Mouse (Mus musculus) olfactory bulb, adult 2 months (tissue): Measurements from ENCODE around the gene Lsamp. TPM values are rescaled to one million over a fixed set of nuclear protein-coding genes. Genes with fewer than 3 reads are reported as not detected.

Experiments used
- H3K27ac ChIP-seq: fragments of 200-500 bp; 2 replicates; pipeline ENCODE4 v1.5.1; 2012; ENCODE audit warnings: low read depth, low read length; ENCODE audit not compliant: insufficient read depth
- H3K4me1 ChIP-seq: fragments of 200-500 bp; 2 replicates; pipeline ENCODE4 v1.6.1; 2012; ENCODE audit warnings: low read length; ENCODE audit not compliant: control insufficient read depth, insufficient read depth
- H3K4me3 ChIP-seq: fragments of 200-500 bp; 2 replicates; pipeline ENCODE4 v1.5.1; 2012; ENCODE audit warnings: mild to moderate bottlenecking, low read depth, low read length, moderate library complexity; ENCODE audit not compliant: insufficient read depth
- CTCF ChIP-seq: fragments of 200-500 bp; IDR thresholded peaks from 2 replicates; pipeline ENCODE4 v1.5.1; 2012; ENCODE audit warnings: low read depth, mild to moderate bottlenecking, low read length, moderate library complexity; ENCODE audit not compliant: insufficient read depth
- POLR2A ChIP-seq: fragments of 200-500 bp; IDR thresholded peaks from 2 replicates; pipeline ENCODE4 v1.6.1; 2012; ENCODE audit warnings: mild to moderate bottlenecking, low read depth, low read length, moderate library complexity; ENCODE audit not compliant: insufficient read depth
- WGBS: fragments of 180-500 bp; shearing (Covaris S2); methylation state at CpG from one replicate; pipeline ENCODE4 v1.1.7; 2018; 5-methylcytosine and 5-hydroxymethylcytosine counted together
- polyA plus RNA-seq: library from polyadenylated mRNA; stranded (reverse); fragments of >200 nt; gene quantifications from 2 replicates; pipeline ENCODE4 v1.2.4, GENCODE M21; 2012; ENCODE audit warnings: low replicate concordance; ENCODE audit not compliant: missing spikeins, insufficient read depth, insufficient read length

The Lsamp gene
- polyA plus RNA-seq, 1 experiment, result 34.4 TPM

DNA sequence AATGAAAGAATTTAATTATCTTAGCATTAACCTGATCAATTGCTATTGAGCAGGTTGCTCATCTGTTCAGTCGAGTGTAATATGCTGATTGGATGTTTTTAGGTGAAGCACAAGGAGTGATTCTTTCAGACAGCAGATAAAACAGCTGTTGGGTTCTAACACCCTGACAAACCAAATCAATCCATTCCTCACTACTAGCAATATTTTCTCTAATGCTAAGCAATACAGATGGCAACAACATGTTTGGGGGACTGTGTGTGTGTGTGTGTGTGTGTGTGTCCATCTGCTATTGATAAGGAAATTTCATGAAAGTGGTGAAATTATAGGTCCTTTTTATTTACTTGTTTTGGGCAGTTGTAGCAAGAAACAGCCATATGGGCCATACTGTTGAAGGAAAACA, 1628.1 kb downstream of the Lsamp start:
- 81% methylated on average over 1 of the region's 1 CpGs for WGBS
- Histone ChIP-seq H3K4me1 (no peaks in the 10 kb centered on the region), H3K4me3 (no peak overlapping the region), H3K27ac (no peak overlapping the region)
- no peak for TF ChIP-seq POLR2A
- TF ChIP-seq CTCF, result no peak

DNA sequence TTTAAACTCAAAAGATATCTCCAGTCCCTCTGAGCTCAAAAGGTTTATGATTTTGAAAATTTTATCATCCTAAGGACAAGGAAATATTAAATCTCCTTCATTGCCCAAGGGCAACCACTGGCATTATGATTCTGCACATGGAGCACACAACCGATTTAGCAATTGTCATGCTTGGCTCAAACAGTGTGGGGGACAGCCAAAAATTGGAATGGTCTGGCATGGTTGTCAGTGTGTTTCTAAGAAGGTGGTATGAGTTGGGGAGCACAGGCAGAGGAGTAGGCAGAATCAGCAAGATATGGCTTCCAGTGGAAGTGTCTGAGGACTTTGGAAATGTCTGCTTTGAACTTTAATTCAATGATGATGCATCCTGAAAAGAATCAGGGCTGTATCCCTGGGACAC, 1639.7 kb downstream of the Lsamp start:
- Histone ChIP-seq H3K4me1 (no peaks in the 10 kb centered on the region), H3K27ac (no peak overlapping the region), H3K4me3 (no peak overlapping the region)
- 54% methylated on average over 1 of the region's 1 CpGs for WGBS
- no peak for TF ChIP-seq CTCF
- no peak for TF ChIP-seq POLR2A

DNA sequence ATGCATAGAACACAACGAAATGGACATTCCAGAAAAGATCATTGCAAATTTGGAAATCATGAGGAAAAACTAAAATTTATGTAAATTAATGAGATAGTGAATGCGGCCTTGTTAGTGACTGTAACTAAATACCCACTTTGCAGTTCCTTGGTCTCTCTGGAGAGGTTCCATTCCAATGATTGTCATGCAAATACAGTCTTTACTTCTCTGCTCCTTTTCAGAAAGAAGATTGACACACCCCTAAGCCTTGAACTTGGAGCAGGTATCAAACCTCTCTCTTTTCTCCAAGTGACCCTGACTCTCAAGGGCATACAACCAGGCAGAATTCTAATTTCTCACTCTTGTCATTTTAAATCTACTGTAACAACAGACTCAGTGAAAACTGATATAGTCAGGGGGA, 1649.7 kb downstream of the Lsamp start:
- Histone ChIP-seq H3K4me3 (no peak overlapping the region), H3K4me1 (no peaks in the 10 kb centered on the region), H3K27ac (no peak overlapping the region)
- TF ChIP-seq CTCF, result no peak
- no peak for TF ChIP-seq POLR2A
- WGBS, result 58% methylated on average over 2 of the region's 2 CpGs

DNA sequence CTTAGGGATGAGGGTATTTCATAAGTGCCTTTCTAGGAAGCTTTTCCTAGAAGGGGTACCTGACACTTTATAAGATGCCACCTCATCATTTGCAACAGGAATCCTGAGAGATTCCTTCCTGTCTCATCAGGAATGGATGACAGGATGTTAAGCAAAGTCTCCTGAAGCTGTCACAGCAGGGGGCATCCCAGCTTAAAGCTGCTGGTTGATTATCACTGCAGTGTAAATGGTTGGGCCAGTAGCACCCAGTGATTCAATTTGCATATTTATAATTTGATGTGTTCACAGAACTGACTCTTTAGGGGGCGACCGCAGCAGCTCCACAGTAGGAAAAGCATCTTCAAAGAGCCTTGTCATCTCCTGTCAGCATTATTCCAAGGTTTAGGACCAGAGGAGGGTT, 1656.7 kb downstream of the Lsamp start:
- 54% methylated on average over 2 of the region's 2 CpGs for WGBS
- TF ChIP-seq CTCF (no peak), POLR2A (no peak)
- Histone ChIP-seq H3K4me1 (no peaks in the 10 kb centered on the region), H3K4me3 (no peak overlapping the region), H3K27ac (no peak overlapping the region)

DNA sequence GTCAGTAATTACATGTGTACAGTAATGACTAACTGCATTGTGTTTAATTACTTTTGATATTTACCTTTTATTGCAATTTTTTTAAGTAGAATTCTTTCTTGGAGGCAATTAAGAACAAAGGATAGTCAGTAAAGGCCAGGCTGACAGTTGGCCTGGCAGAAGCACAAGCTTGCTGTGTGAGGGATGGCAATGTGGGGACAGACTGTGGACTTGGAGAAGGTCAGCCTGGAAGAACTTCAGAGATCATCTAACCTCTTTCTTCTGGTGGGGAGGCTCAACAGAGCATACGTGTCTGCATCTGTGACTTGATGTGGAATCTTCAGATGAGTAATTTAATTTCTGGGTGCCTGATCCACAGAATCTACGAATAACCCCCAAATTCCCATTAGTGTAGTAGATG, 1669.1 kb downstream of the Lsamp start:
- Histone ChIP-seq H3K4me3 (no peak overlapping the region), H3K4me1 (no peaks in the 10 kb centered on the region)
- WGBS, result 90% methylated on average over 2 of the region's 2 CpGs

DNA sequence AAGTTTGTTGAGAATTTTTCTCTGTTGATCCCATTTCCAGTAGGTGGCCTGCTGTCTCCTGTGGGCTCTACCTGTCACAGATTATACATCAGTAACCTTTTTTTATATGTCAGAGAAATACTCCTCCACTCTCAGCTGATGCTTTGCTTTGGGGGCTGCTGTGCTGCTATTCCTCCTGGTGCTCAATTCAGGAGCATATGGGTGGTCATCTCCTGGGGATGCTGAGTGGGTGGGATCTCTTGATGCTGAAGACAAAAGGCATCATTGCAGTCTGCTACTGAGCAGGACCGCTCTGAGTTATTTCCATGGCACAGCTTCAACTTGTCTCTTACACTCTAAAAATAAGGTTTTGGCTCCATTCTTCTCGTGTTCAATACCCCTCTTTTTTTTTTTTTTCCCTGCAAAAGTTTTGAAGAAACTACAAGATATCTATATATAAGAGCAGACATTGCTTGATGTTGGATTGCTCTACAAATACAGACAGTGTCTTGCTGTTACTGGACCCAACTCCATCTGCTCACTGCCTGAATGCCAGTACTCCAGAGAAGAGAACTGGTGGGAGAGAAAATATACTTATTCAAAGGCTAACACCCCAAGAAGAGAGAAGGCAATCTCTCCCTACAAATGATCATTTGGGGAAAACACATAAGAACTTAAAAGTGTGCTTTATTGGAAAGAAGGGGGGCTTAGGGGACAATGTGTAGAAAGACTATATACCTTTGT, 1690.3 kb downstream of the Lsamp start:
- H3K4me1 ChIP-seq, result no peaks in the 10 kb centered on the region
- TF ChIP-seq POLR2A (no peak), CTCF (no peak)
- WGBS, result 61% methylated on average over 2 of the region's 2 CpGs
- no peak overlapping the region for H3K4me3 ChIP-seq
- no peak overlapping the region for H3K27ac ChIP-seq

More for the DNA sequence above, 1669.1 kb downstream of the Lsamp start:
- no peak overlapping the region for H3K27ac ChIP-seq
- TF ChIP-seq POLR2A (no peak), CTCF (no peak)

DNA sequence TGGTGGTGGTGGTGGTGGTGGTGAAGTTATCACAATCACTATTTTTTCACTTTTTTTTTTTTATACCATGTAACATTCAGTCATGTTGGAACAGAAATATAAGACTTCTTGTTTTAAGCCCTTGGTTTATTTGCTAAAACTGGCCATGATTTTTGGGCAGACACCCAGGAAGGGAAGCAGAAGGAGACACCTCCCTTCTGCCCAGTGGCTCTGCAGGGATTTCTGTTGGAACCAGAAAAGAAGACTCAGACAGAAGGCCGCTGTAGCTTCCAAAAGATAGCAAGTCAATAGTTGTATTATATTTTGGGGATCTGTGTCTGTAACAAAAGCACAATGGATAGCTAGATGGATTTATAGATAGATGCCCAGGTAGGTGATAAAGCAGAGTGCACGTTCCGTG, 1691.6 kb downstream of the Lsamp start:
- WGBS, result 88% methylated on average over 3 of the region's 3 CpGs
- no peaks in the 10 kb centered on the region for H3K4me1 ChIP-seq
- H3K4me3 ChIP-seq, result no peak overlapping the region
- no peak overlapping the region for H3K27ac ChIP-seq
- TF ChIP-seq POLR2A (no peak), CTCF (no peak)

DNA sequence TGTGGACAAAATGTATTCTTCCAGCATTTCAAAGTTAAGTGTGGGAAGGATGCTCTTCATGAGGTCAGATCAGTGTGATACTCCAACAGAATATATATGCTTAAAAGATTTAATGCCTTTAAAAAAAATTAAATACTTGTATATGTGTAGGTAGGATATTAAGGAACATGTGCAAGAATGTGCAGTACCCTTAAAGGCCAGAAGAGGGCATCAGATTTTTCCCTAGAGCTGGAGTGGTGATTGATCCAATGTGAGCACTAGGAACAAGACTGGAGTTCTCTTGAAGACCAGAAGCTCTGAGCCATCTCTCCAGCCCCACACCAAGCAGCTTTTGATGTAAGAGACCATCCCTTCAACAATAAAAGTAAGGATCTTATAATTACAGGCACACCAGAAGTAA, 1708.3 kb downstream of the Lsamp start:
- Histone ChIP-seq H3K4me1 (no peaks in the 10 kb centered on the region), H3K27ac (no peak overlapping the region), H3K4me3 (no peak overlapping the region)
- TF ChIP-seq POLR2A, result no peak
- TF ChIP-seq CTCF, result no peak

DNA sequence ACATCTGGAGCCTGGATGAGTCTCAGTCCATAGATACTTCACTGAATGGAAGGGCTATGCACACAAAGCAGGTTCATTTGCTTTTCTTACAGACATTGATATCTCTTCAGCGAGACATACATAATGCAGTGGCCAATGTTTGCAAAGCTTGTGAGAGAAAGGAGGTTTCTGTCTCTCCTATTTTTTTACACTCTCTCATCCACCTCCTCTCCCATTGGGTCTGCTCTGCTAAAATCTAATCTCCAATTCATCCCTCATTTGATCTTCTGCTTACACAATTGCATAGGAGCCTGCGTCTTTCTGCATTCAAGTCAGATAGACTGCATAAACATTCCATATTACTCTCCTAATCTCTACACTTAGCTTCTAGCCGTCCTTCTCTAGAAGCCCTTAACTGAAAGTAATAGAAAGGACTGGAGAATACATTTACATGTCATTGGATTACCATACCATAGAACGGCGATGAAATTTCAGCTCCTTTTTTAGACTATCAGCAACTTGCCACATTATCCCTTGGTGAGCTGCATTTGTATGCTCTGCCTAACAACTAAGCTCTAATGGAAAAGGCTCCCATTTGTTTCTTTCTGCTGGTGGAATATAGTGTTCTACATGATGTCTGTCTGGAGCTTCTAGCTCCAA, 1717.7 kb downstream of the Lsamp start:
- H3K4me1 ChIP-seq, result no peaks in the 10 kb centered on the region
- no peak overlapping the region for H3K4me3 ChIP-seq
- TF ChIP-seq POLR2A (no peak), CTCF (no peak)
- 71% methylated on average over 5 of the region's 5 CpGs for WGBS
- H3K27ac ChIP-seq, result no peak overlapping the region
